Mouse (Mus musculus) G1E (cell line): ENCODE measurements around the gene Pwwp2b. TPM values are rescaled to one million over a fixed set of nuclear protein-coding genes. Genes with fewer than 3 reads are reported as not detected.

Source experiments
- ATAC-seq: 2 replicates; pipeline ENCODE4 v1.8.0; 2016; ENCODE audit warnings: mild to moderate bottlenecking; ENCODE audit not compliant: insufficient number of reproducible peaks, poor library complexity, low FRiP score, severe bottlenecking; ENCODE audit errors: extremely low read depth
- DNase-seq: peaks from one replicate; pipeline ENCODE4 v3.0.0; 2012; ENCODE audit warnings: low spot score
- H3K27me3 ChIP-seq: 2 replicates; pipeline ENCODE4 v1.6.1; 2012; ENCODE audit warnings: mild to moderate bottlenecking, low read length, inconsistent platforms; ENCODE audit not compliant: insufficient read depth
- H3K36me3 ChIP-seq: replicated peaks from 2 replicates; pipeline ENCODE3; 2012; ENCODE audit warnings: mild to moderate bottlenecking, inconsistent platforms
- H3K4me1 ChIP-seq: 2 replicates; pipeline ENCODE4 v1.6.1; 2012; ENCODE audit warnings: low read depth, low read length, inconsistent platforms, mixed read lengths; ENCODE audit not compliant: insufficient read depth
- H3K4me3 ChIP-seq: 2 replicates; pipeline ENCODE4 v1.5.1; 2012; ENCODE audit warnings: low read depth, mild to moderate bottlenecking, inconsistent platforms, low read length, moderate library complexity, mixed read lengths
- H3K9me3 ChIP-seq: replicated peaks from 2 replicates; pipeline ENCODE4 v1.6.1; 2012; ENCODE audit warnings: inconsistent platforms
- CTCF ChIP-seq: IDR thresholded peaks from 2 replicates; pipeline ENCODE4 v1.5.1; 2012; ENCODE audit warnings: low read depth, low read length, inconsistent platforms, mixed read lengths
- GATA1 ChIP-seq: IDR thresholded peaks from 2 replicates; pipeline ENCODE4 v1.6.1; 2012; ENCODE audit warnings: borderline replicate concordance, low read length, inconsistent platforms, mixed read lengths
- GATA2 ChIP-seq: IDR thresholded peaks from 2 replicates; pipeline ENCODE4 v1.6.1; 2012; ENCODE audit warnings: low read depth, low read length, inconsistent platforms, borderline replicate concordance
- POLR2AphosphoS5 ChIP-seq: IDR thresholded peaks from 2 replicates; pipeline ENCODE4 v1.6.1; 2012; ENCODE audit warnings: low read depth, low read length, inconsistent platforms; ENCODE audit not compliant: insufficient replicate concordance
- TAL1 ChIP-seq: conservative IDR thresholded peaks from 2 replicates; pipeline ENCODE4 v1.6.1; 2012; ENCODE audit warnings: low read depth, low read length, inconsistent platforms, mixed read lengths
- polyA plus RNA-seq: library from polyadenylated mRNA; stranded (reverse); fragments of >175 nt; gene quantifications from 2 replicates; pipeline ENCODE4 v1.2.3, GENCODE M21; 2012
- total RNA-seq, 2 experiments: library from RNA; stranded (forward) in 1 of 2; stranded (reverse) in 1 of 2; fragments of 200-1000 nt in 1 of 2; fragments of >200 nt in 1 of 2; fragmentation: Nextera tagmentation in 1 of 2; gene quantifications; 2 replicates each; pipeline ENCODE4 v1.2.3; 2014 to 2017

Pwwp2b gene
- total and polyA plus RNA-seq, 3 experiments: 0.01 to 0.05 TPM; not detected in 1

- H3K27me3 ChIP-seq: peaks cover 2% of the 10 kb centered on the region; the same call in 1 of the 2 replicates
- no peaks in the 10 kb centered on the region for H3K4me1 ChIP-seq
Measured at GRCm38 (mm10) chr7:139221856-139222255, 26.4 kb upstream of the Pwwp2b start.

DNA sequence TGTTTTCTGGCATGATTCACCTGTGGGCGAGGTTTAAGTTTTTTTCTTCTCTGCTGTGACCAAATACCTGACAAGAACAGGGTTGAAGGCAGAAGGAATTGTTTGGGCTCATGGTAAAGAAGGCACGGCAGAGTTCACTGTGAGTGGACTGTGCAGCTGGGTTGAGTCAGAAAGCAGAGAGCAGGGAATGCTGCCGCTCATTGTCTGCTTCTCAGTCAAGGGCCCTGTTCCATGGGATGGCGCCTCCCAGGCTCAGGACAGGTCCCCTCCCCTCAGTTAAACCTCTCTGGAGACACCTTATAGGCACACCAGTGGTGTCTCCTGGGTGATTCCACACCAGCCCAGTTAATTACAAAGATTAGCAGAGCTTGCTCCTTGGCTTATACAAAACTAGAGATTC is 25.9 kb upstream of the Pwwp2b start:
- H3K36me3 ChIP-seq: no peaks in the 10 kb centered on the region
- no peak for DNase-seq
- TF ChIP-seq GATA1 (no peak), POLR2AphosphoS5 (no peak), CTCF (no peak)
- no peaks in the 10 kb centered on the region for H3K4me1 ChIP-seq
- no peak for ATAC-seq
- H3K9me3 ChIP-seq: peaks cover 53% of the 10 kb centered on the region
- H3K27me3 ChIP-seq: peaks cover 2% of the 10 kb centered on the region; the same call in 1 of the 2 replicates
- no peak overlapping the region for H3K4me3 ChIP-seq

More at GRCm38 (mm10) chr7:139221856-139222255, 26.4 kb upstream of the Pwwp2b start:
- H3K9me3 ChIP-seq: peaks cover 48% of the 10 kb centered on the region
- no peak overlapping the region for H3K4me3 ChIP-seq
- no peak for DNase-seq
- ATAC-seq: no peak
- H3K36me3 ChIP-seq: no peaks in the 10 kb centered on the region
- no peak for TF ChIP-seq GATA2
- TF ChIP-seq CTCF: no peak
- TF ChIP-seq GATA1: no peak

- Histone ChIP-seq H3K4me1 (no peaks in the 10 kb centered on the region), H3K36me3 (no peaks in the 10 kb centered on the region), H3K4me3 (no peak overlapping the region), H3K27me3 (peaks cover 2% of the 10 kb centered on the region; the same call in 1 of the 2 replicates), H3K9me3 (peaks cover 55% of the 10 kb centered on the region)
- ATAC-seq (no peak), DNase-seq (no peak)
- no peak for TF ChIP-seq CTCF
- TF ChIP-seq TAL1: no peak
- TF ChIP-seq GATA2: no peak
- no peak for TF ChIP-seq POLR2AphosphoS5
- TF ChIP-seq GATA1: no peak
Measured at GRCm38 (mm10) chr7:139224070-139224469, 24.2 kb upstream of the Pwwp2b start.

DNA sequence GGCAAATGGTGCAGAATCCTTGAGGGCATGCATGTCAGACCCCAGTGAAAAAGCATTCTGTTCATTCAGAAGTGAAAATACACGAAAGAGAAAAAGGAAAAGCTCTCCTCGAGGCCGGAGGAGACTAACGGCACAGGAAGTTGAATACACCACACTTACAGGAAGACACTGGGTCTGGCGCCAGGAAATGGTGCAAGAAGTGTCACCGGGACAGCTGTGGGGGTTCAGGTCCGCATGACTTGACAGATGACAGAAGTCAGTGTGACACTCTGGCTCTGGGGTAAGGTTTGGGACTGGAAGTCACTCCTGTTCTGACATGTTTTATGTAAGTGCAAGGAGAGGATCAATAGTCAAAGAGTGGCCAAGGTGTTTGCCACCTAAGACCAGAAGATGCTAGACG is 23.6 kb upstream of the Pwwp2b start:
- no peaks in the 10 kb centered on the region for H3K4me1 ChIP-seq
- no peaks in the 10 kb centered on the region for H3K27me3 ChIP-seq
- no peak for ATAC-seq
- no peak for DNase-seq
- H3K4me3 ChIP-seq: no peak overlapping the region
- H3K9me3 ChIP-seq: peaks cover 57% of the 10 kb centered on the region
- no peak for TF ChIP-seq GATA2
- no peak for TF ChIP-seq GATA1
- TF ChIP-seq CTCF: no peak
- no peak for TF ChIP-seq TAL1
- no peak for TF ChIP-seq POLR2AphosphoS5
- H3K36me3 ChIP-seq: no peaks in the 10 kb centered on the region

DNA sequence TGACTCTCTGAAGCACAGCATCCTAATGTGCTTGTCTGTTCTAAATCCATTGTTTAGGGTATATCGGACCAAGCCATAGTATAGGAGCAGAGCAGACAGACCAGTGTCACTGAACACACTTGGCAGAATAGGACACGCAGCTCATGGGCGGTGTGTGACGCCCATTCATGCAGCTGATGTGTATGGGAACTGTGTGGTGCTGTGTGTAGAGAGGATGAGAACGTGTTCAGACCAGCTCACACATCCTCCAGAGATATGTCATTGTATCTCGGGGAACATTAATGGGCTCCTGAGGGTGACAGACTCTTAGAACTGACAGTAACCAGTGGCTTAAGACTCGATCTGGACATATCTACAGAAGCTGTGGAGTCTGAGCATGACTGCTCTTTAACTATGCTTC is 21.9 kb upstream of the Pwwp2b start:
- peaks cover 2% of the 10 kb centered on the region; the same call in 1 of the 2 replicates for H3K27me3 ChIP-seq
- no peak overlapping the region for H3K4me3 ChIP-seq
- no peak for ATAC-seq
- no peaks in the 10 kb centered on the region for H3K4me1 ChIP-seq
- TF ChIP-seq CTCF (no peak), GATA2 (no peak), POLR2AphosphoS5 (no peak), TAL1 (no peak), GATA1 (no peak)
- DNase-seq: no peak
- H3K36me3 ChIP-seq: no peaks in the 10 kb centered on the region
- peaks cover 61% of the 10 kb centered on the region for H3K9me3 ChIP-seq

- Histone ChIP-seq H3K27me3 (peaks cover 2% of the 10 kb centered on the region; the same call in 1 of the 2 replicates), H3K4me3 (no peak overlapping the region), H3K4me1 (no peaks in the 10 kb centered on the region), H3K36me3 (no peaks in the 10 kb centered on the region), H3K9me3 (peaks cover 57% of the 10 kb centered on the region)
- DNase-seq: no peak
- TF ChIP-seq GATA2 (no peak), CTCF (no peak), TAL1 (no peak), GATA1 (no peak), POLR2AphosphoS5 (no peak)
- ATAC-seq: no peak
Measured at GRCm38 (mm10) chr7:139228447-139229171, 19.7 kb upstream of the Pwwp2b start.
